Mouse (Mus musculus) lung, postnatal 0 days (tissue): ENCODE data around the gene Meltf. TPM values are rescaled to one million over a fixed set of nuclear protein-coding genes. Genes with fewer than 3 reads are reported as not detected.
"Not testable (repeated sequence)": the region's sequence is repeated elsewhere in the genome, so short reads cannot be mapped to it uniquely, and the experiment has no call there.

Source experiments
- ATAC-seq: fragments of 200-750 bp; cut with Nextera tagmentation; 2 replicates; pipeline ENCODE4 v1.8.0; 2017; ENCODE audit warnings: moderate library complexity
- DNase-seq: peaks from one replicate; pipeline ENCODE4 v3.0.0-alpha.2; 2016; ENCODE audit warnings: low spot score
- H3K27ac ChIP-seq: fragments of 300-500 bp; sonication (generic); 2 replicates; pipeline ENCODE4 v1.5.1; 2014; ENCODE audit warnings: antibody characterized with exemption, mild to moderate bottlenecking, low read length, mixed read lengths
- H3K27me3 ChIP-seq: fragments of 300-500 bp; sonication (generic); replicated peaks from 2 replicates; pipeline ENCODE4 v1.6.1; 2014; ENCODE audit warnings: low read length, mixed read lengths; ENCODE audit not compliant: insufficient read depth
- H3K36me3 ChIP-seq: fragments of 300-500 bp; sonication (generic); 2 replicates; pipeline ENCODE4 v1.6.1; 2014; ENCODE audit warnings: low read length, mixed read lengths; ENCODE audit not compliant: insufficient read depth
- H3K4me1 ChIP-seq: fragments of 300-500 bp; sonication (generic); 2 replicates; pipeline ENCODE4 v1.6.1; 2014; ENCODE audit warnings: antibody characterized with exemption, low read depth, low read length, mixed read lengths; ENCODE audit not compliant: insufficient read depth
- H3K4me2 ChIP-seq: fragments of 300-500 bp; sonication (generic); replicated peaks from 2 replicates; pipeline ENCODE4 v1.6.1; 2014; ENCODE audit warnings: low read depth, mild to moderate bottlenecking, low read length, moderate library complexity, mixed read lengths
- H3K4me3 ChIP-seq: fragments of 300-500 bp; sonication (generic); 2 replicates; pipeline ENCODE4 v1.5.1; 2014; ENCODE audit warnings: low read depth, low read length
- H3K9ac ChIP-seq: fragments of 300-500 bp; sonication (generic); replicated peaks from 2 replicates; pipeline ENCODE4 v1.6.1; 2014; ENCODE audit warnings: low read depth, mild to moderate bottlenecking
- H3K9me3 ChIP-seq: fragments of 300-500 bp; sonication (generic); 2 replicates; pipeline ENCODE4 v1.6.1; 2016; ENCODE audit warnings: low read length, mixed read lengths
- CTCF ChIP-seq: IDR thresholded peaks from 2 replicates; pipeline ENCODE4 v1.5.1; 2016; ENCODE audit warnings: antibody characterized with exemption, mild to moderate bottlenecking
- EP300 ChIP-seq: IDR thresholded peaks from 2 replicates; pipeline ENCODE4 v1.6.1; 2016; ENCODE audit warnings: antibody characterized with exemption, mild to moderate bottlenecking, control low read depth
- WGBS: fragments of 180-500 bp; shearing (Covaris S2); extraction: QIAGEN DNeasy Blood & Tissue Kit; methylation state at CpG from one replicate; pipeline ENCODE4 v1.1.7; 2014; 5-methylcytosine and 5-hydroxymethylcytosine counted together
- polyA plus RNA-seq: library from polyadenylated mRNA; unstranded; fragments of >200 nt; fragmentation: Nextera tagmentation; extraction: Ambion mirVana; gene quantifications from 2 replicates; pipeline ENCODE4 v1.2.1, GENCODE M21; 2015

The Meltf gene
- polyA plus RNA-seq, 1 experiment from 2014 or later, result not detected

DNA sequence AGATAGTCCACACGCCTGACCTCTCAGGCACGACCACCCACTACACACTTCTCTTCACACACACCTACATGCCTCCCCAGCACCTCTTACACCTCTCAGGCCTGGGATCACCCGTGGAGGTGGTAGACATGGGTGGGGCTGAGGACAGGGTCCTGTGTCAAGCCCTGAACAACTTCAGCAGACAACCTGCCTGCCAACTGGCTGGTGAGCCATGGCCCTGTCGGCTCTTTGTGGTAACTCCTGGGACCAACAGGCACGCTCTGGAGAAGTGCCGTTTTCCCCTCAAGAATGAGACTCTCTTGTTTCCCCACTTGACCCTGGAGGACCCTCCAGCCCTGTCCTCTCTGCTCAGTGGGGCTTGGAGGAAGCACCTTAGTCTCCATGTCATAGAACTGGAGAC lies 66.8 kb downstream of the Meltf start:
- TF ChIP-seq EP300 (no peak), CTCF (no peak)
- Histone ChIP-seq H3K27me3 (no peaks in the 10 kb centered on the region), H3K9me3 (no peaks in the 10 kb centered on the region), H3K9ac (no peak overlapping the region), H3K27ac (no peak overlapping the region), H3K4me2 (no peak overlapping the region), H3K4me3 (no peak overlapping the region), H3K36me3 (no peaks in the 10 kb centered on the region), H3K4me1 (peaks cover 14% of the 10 kb centered on the region)
- no peak for ATAC-seq
- no peak for DNase-seq
- WGBS, result 77% methylated on average over 6 of the region's 6 CpGs

DNA sequence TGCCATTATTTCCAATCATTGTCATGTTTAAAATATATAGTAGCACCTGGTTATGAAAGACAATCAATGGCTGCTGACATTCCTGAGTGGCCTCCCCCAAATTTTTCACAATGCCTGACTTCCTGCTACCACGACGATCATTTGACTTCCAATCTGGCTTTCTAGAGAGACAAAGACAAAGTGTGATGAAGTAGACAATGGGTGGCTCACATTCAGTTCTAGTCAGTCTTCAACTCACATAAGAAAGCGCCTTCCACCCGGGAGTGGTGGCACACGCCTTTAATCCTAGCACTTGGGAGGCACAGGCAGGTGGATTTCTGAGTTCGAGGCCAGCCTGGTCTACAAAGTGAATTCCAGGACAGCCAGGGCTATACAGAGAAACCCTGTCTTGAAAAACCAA lies 67.4 kb downstream of the Meltf start:
- not testable (repeated sequence) for H3K9ac ChIP-seq, H3K4me2 ChIP-seq, DNase-seq, H3K27me3 ChIP-seq, H3K27ac ChIP-seq, H3K4me3 ChIP-seq, ATAC-seq, H3K36me3 ChIP-seq, H3K9me3 ChIP-seq
- peaks cover 14% of the 10 kb centered on the region for H3K4me1 ChIP-seq
- 85% methylated on average over 6 of the region's 6 CpGs for WGBS

DNA sequence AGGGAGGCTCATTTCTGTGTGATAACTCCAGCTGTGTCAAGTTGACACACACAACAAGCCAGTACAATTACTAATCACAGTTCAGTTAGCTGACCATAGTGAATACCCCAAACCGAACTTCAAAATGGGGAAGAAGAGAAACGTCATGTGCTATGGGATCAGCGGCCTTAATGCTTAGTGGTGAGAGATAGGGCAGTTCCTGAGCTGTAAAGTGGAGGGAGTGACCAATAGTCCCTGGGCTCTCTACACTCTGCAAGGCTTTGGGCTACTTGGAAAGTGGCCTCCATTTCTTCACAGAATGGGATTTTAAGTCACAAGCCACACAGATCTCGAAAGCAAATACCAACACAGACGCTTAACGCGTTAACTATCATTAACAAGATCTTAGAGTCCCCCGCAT lies 68.7 kb downstream of the Meltf start:
- ATAC-seq (no peak), DNase-seq (no peak)
- no peaks in the 10 kb centered on the region for H3K9me3 ChIP-seq
- peak overlapping the region; percentile 69 for H3K4me2 ChIP-seq
- 0 out of 2 replicates have a peak, but pooled peaks cover 3% of the 10 kb centered on the region for H3K36me3 ChIP-seq
- no peaks in the 10 kb centered on the region for H3K27me3 ChIP-seq
- H3K27ac ChIP-seq, result peak overlapping the region; percentile 90
- TF ChIP-seq CTCF (no peak), EP300 (no peak)
- H3K9ac ChIP-seq, result peak overlapping the region; percentile 92
- H3K4me1 ChIP-seq, result peaks cover 14% of the 10 kb centered on the region
- H3K4me3 ChIP-seq, result peak overlapping the region; percentile 95
- 18% methylated on average over 8 of the region's 8 CpGs for WGBS

DNA sequence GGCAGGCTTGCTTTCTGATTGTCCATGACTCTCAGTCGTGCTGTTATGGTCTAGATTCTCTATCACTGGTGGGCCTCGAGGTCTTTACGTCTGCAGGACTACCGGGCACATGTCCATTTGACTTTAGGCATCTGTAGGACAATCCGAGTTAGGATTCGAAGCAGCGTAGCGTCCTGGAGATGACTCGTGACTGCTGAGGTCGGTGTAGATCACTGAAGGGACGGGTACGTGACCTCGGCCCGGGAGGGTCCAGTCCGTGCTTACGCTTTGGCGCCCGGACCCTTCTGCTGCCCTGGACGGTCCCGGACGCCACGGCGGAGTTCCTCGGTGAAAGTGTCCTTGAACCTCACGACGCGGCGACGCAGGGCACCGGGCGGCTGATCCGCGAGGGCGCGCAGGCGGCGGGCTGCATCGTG lies 69.3 kb downstream of the Meltf start:
- Histone ChIP-seq H3K9ac (peak overlapping the region; percentile 92), H3K4me2 (peak overlapping the region; percentile 69), H3K4me1 (peaks cover 14% of the 10 kb centered on the region), H3K36me3 (0 out of 2 replicates have a peak, but pooled peaks cover 3% of the 10 kb centered on the region), H3K27me3 (no peaks in the 10 kb centered on the region), H3K9me3 (no peaks in the 10 kb centered on the region), H3K4me3 (peak overlapping the region; percentile 95), H3K27ac (peak overlapping the region; percentile 90)
- WGBS, result 1% methylated on average over 34 of the region's 38 CpGs
- DNase-seq, result peak; percentile 11
- no peak; the same call in 1 of the 2 replicates for ATAC-seq
- TF ChIP-seq CTCF, result no peak
- no peak for TF ChIP-seq EP300

DNA sequence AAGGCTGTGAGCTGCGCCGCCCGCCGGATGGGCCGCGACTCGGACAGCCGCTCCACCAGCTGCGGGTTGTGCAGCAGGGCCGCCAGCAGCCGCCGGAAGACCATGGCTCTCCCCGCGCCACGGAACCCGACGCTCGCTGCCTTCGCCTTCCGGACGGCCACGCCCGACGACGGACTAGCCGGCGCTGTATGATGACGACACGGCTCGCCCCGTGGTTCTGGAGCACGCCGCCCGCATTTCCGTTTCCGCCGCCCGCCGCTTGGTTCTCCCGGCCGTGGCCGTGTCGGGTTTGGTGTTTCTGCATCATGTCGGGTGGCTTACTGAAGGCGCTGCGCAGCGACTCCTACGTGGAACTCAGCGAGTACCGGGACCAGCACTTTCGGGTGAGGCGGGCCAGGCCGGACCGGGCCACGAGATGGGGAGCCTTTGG lies 69.8 kb downstream of the Meltf start, which contains the start of the genes 0610012G03Rik and Ncbp2:
0610012G03Rik (minus strand) TSS at position 150 of the 430 bp plus-strand sequence.
Ncbp2 (plus strand) TSS at position 169 of the 430 bp plus-strand sequence.
- ATAC-seq (peak; percentile 97), DNase-seq (peak; percentile 97)
- Histone ChIP-seq H3K4me1 (peaks cover 14% of the 10 kb centered on the region), H3K9me3 (no peaks in the 10 kb centered on the region), H3K27me3 (no peaks in the 10 kb centered on the region), H3K4me3 (peak within 1 kb of the TSS; percentile 95), H3K4me2 (peak within 1 kb of the TSS; percentile 69), H3K36me3 (0 out of 2 replicates have a peak, but pooled peaks cover 3% of the 10 kb centered on the region), H3K27ac (peak within 1 kb of the TSS; percentile 90), H3K9ac (peak within 1 kb of the TSS; percentile 92)
- TF ChIP-seq EP300, result no peak
- TF ChIP-seq CTCF, result 0 out of 2 replicates have a peak, but pooled peaks have one; percentile 17
- under 1% methylated on average over 54 of the region's 55 CpGs for WGBS

Other genes starting within 250 kb of the Meltf start
- 12.7 and 19.3 TPM in 2 replicates for gene Dlg1, start 215.4 kb upstream of the Meltf start, polyA plus RNA-seq
- 0.30 and 0.63 TPM in 2 replicates for gene Pigz, start 55.0 kb downstream of the Meltf start, polyA plus RNA-seq
- 79.7 and 82.8 TPM in 2 replicates for gene 0610012G03Rik, start 69.7 kb downstream of the Meltf start, polyA plus RNA-seq
- 38.6 and 48.5 TPM in 2 replicates for gene Ncbp2, start 69.7 kb downstream of the Meltf start, polyA plus RNA-seq
- gene Senp5, start 124.5 kb downstream of the Meltf start, polyA plus RNA-seq, result 5.5 and 6.0 TPM in 2 replicates
- 25.8 and 30.6 TPM in 2 replicates for gene Pak2, start 200.5 kb downstream of the Meltf start, polyA plus RNA-seq
- 57.7 and 61.4 TPM in 2 replicates for gene Pigx, start 220.9 kb downstream of the Meltf start, polyA plus RNA-seq
- 17.3 and 21.6 TPM in 2 replicates for gene Cep19, start 221.0 kb downstream of the Meltf start, polyA plus RNA-seq